Mouse (Mus musculus) cerebellum, postnatal 10 days (tissue): ENCODE results near the gene Stkld1.

Source experiments
- DNase-seq, 2 experiments: peaks; one replicate each; pipeline ENCODE4 v3.0.0; 2021; ENCODE audit warnings: mixed read lengths in 2 of 2

Gene Stkld1

DNA sequence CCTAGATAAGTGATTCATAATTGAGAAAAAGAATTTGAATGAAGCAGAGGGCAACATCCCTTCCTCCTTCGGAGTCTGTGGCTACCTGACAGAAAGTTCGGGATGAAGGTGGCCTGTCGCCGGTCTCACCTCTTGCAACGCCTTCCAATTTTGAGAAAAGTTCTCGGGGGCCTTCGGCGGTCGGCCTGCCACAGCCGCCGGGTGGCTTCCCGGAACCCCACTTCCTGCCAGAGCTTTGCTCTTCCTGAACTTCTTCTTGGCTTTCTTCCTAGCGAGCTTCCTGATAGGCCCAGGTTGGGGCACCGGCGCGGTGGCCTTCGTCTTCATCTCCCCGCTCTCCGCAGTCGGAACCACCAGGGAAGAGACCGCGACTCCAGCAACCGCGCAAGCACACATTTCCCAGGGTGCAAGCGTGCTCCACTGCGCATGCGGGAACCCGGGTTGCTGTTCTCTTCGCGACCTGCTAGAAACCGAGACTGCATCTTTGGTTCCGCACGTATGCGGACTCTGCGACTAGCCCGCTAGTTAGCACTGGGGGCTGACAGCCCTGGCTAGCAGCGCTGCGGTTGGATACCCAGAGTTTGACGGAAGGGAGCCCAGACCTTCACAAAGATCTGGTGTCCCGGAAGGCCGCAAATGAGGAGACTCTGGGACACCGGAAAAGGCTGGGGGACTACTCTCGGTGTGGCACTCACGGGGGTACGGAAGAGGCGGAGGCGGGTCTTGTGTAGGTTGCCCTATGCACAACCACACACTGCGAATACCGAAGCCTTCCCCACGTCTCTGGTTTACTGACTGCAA is 30.3 kb downstream of the Stkld1 start, which contains the start of gene Rexo4:
Rexo4 (minus strand) TSS at position 464 of the 801 bp plus-strand sequence.
- peak; percentile 96 to 97 for DNase-seq

DNA sequence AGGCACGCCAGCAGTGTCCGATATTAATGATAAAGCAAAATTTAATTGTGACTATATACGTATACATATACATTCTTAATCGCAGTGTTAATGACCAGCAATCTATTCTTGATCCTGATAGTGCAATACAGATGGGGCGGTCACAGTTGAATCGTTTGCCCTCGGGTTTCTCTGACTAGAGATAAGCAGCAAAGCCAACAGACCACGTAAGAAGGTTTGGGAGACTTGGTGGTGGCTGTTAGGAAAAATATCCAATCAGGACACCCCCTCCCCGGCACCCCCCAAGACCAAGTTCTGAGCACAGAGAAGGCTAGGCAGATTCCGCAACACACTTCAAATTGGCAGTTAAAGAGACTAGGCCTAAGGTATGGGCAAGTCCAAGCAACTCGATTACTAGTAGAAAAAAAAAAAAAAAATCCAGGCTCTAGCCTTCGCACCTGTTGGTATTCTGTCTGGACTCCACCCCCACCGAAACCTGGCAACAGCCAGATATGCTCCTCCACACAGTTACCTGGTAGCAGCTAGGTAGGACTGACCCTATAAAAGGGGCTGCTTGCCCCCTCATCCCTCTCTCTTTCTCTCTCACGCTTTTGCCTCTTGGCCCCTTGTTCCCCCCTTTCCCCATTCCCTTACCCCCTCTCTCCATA is 31.0 kb downstream of the Stkld1 start:
- DNase-seq = peak in 1 of 2 experiments; percentile 29

DNA sequence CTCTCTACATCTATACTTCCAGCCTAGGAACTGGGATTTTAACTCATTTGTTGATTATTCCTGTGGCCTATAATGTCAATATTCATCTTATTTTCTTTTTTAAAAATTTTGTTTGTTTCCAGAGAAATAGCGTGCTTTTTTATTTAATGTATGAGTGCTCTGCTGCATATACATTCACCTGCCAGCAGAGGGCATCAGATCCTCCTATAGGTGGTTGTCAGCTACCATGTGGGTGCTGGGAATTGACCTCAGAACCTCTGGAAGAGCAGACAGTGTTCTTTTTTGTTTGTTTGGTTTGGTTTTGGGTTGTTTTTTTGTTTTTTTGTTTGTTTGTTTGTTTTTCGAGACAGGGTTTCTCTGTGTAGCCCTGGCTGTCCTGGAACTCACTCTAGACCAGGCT is 33.4 kb downstream of the Stkld1 start:
- DNase-seq = no peak

DNA sequence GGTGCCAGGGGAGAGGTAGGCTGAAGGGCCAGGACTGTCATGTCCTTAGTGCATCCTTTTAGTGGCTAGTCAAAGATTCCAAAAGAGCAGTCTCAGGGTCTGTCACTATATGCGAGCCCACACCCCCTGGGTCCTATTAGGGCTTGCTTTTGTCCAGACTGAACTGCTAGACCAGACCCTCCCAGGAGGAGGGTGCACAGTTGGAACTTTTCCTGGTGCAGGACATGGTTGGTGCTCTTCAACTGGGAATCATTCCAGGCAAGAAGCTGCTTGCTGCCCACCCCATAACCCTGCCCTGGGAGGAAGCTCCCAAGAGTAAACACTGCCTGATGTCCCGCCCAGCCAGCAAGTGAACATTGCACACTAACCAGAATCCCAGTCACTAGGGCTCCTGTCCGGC is 39.3 kb downstream of the Stkld1 start, which contains the start of gene Adamts13:
Adamts13 (plus strand) TSS at position 301 of the 400 bp plus-strand sequence.
- no peak for DNase-seq

DNA sequence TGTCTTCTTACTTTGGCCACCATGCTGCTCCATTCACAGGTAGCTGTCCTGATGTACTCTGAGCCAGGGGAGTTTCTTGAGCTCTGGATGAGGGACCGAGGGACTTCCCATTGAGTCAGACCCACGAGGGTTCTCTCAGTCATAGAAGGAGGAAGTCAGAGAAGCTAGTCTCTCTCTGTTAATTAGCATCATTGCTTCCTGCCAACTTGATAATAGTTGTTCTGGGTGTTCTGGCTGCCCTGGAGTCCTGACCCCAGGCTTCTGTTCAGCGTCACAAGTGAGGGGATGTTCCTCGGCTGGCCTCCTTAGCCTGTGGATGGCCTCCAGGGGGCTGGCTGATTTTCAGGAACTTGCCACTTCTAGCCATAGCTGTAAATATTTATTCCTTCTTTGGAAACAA is 40.1 kb downstream of the Stkld1 start:
- no peak for DNase-seq

DNA sequence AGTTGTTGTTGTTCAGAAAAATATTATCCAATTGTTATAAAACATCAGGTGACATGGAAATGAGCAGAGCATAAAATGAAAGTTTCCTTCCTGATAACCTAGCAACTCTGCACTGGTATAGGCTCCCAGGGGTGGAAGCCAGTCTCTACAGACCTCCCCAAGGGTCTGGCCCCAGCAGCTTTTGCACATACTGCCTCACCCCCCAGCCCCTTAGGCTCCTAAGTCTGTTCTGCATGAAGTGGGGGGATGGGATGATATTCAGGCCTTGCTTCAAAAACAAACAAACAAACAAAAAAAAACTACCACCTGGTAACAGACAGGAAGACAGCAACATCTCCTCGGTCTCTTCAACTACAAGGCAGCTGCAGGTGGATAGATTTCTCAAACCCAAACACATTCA is 46.5 kb downstream of the Stkld1 start:
- DNase-seq = no peak

DNA sequence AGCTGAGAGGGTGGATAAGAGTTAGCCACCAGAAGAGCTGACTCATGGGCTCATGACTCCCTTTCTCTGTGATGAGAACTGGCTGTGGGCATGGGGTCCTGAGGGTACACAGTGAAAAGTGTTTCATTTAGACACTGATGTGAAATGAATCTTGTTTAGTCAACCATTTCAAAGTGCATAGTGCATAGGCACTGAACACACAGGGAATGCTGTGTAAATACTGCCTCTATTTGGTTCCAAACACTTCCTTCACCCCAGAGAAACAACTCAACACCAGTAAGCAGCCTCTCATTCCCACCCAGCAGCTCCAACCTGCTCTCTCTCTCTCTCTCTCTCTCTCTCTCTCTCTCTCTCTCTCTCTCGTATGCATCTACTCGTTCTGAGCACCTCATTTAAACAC is 50.3 kb downstream of the Stkld1 start:
- no peak for DNase-seq

DNA sequence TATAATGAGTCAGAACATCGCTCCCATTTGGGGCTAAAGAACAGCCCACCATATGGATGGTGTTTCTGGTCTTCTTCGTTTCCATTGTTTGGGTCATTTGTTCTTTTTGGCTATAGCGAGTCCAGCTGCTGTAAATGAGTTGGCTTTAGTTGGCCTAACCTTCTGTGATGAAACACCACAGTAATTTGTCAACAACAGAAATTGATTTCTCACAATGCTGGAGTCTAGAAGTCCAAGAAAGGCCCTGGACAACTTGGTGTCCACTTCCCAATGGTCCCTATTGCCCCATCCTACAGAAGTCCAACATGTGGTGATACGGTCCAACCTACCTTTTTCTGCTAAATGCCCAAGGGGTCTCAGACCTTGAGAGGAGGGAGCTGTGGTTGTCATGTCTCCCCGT is 50.8 kb downstream of the Stkld1 start:
- no peak for DNase-seq

DNA sequence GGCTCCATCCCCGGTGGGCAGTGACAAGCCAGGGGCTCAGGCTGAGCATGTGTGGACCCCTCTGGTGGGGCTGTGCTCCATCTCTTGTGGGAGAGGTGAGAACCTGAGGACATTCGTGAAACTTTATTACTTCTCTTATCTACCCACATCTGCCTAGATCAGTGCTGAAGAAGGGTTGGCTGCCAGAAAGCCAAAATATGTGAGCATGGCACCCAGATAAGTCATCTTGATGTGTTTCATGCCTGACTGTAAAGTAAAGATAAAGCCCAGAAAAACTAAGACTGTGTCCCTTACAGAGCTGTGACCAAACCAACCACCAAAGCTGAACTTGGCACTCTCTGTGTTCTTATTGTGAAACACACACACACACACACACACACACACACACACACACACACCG is 60.1 kb downstream of the Stkld1 start:
- DNase-seq = no peak

DNA sequence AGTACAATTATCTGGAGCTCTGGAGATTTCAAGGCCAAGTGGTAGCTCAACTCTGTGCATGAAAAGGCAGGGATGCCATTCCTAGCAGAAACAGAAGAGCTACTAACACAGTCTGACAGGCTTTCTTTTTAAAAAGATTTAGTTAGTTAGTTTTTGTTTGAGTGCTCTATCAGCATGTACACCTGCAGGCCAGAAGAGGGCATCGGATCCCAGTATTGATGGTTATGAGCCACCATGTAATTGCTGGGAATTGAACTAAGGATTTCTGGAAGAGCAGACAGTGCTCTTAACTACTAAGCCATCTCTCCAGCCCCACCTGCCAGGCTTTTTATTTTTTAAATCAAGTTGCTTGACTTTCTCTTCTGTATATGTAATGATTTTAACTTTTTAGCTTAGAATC is 63.7 kb downstream of the Stkld1 start:
- no peak for DNase-seq

DNA sequence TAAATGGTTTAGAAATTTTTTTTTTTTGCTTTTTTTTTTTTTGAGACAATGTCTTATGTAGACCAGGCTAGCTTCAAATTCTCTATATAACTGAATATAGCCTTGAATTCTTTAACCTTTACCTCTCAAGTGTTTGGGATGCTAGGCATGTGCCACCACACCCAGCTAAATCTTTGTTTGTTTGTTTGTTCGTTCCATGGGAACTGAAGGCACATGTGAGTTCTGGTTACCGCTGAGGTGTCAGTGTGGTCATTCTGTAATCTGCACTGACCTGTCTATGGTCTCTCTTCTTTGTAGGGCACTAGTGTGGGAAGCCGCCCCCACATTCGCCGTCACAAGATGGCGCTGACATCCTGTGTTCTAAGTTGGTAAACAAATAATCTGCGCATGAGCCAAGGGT is 64.1 kb downstream of the Stkld1 start:
- no peak for DNase-seq
